Mouse (Mus musculus) brain, embryonic 18.5 days (tissue): ENCODE results near the gene Wnt7b.
A peak's percentile ranks its signal among the peaks of the same experiment; 100 is the strongest.

ENCODE experiments used
- DNase-seq: peaks from one replicate; pipeline ENCODE4 v3.0.0-alpha.2; 2012; ENCODE audit warnings: low read depth, low spot score

The Wnt7b gene

DNA sequence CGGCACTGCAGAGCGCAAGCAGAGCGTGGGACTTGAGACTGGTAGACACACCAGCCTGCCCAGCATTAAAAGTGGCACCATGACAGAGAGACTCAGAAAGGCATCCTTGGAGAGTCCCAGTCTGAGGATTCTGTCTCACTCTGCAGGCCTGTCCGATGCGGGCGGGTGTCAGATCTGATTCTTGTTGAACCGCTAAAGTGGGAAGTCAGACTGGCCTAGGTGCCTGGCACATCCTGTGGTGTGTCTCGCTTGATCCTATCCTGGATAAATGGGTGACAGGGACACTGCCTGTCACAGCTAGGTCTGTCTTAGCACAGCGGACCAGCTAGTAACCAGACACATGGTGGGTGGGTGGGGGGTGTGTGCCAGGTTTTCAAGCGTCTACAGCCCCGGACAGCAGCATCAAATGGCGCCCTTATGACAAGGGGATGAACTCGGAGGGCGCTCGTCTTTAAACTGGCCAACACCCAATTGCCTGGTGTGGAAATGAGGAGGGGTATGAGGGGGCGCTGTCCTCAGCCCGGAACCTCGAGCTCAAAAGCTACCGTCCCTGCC, at the start of gene Wnt7b:
Gene Wnt7b (minus strand): TSS at position 118 of the 555 bp plus-strand sequence.
- no peak for DNase-seq

- DNase-seq: no peak
Measured at GRCm38 (mm10) chr15:85631591-85631990, 49.3 kb upstream of the Wnt7b start.

DNA sequence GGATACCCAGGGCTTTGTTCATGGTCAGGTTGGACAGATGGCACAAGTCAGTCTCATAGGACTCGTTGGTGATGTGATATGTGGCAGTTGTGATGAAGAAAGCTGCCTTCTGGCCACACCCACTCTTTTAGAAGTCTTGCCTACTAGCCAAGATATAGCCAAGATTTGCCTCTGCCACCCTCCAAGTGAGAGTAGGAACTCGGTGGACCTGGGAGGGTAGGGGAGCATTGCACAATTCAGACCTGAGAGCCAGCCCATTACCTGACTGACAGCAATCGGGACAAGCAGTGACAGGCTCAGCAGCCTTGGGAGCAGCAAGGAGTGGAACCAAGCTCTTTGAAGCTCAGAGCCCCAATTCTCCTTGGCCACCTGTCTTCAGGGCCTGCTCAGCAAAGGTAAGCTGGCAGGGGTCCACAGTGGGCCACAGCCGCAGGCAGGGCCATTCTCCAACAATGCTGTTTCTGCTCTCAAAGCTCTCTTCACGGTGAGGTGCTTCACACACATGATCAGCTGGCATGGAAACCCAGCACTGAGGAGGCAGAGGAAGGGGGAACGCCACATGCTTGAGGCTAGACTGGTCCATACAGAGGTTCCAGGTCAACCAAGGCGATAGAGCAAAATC, 47.8 kb upstream of the Wnt7b start:
- no peak for DNase-seq

DNA sequence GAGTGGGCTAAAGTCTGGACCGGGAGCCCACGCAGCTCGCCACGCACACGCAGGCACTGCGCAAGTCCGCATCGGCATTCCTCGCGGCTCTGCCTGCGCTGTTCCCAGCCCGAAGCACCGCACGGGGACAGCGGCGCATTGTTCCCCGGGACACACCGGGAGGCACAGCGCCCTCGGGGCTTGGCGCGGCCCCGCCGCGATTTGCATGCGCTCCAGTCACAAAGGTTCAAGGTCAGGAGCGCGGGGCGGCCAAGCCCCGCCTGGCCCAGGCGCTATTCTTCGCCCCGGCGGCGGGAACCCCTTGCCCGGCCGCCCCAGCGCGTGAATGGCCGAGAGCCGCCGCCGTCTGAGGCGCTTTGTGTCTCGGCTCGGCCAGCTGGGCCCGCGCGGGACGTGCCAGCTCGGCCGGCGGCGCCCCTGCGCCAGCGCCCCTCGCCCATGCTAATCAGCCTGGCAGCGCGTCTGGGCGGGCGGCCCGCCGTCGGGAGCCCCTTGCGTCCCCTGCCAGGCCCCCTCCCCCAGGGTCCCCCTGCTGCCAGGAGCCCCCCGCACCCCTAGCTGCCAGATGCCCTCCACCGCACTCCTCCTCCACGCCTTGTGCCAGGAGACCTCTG, 43.5 kb upstream of the Wnt7b start:
- DNase-seq: no peak

- no peak for DNase-seq
Measured at GRCm38 (mm10) chr15:85622213-85622612, 39.9 kb upstream of the Wnt7b start.

DNA sequence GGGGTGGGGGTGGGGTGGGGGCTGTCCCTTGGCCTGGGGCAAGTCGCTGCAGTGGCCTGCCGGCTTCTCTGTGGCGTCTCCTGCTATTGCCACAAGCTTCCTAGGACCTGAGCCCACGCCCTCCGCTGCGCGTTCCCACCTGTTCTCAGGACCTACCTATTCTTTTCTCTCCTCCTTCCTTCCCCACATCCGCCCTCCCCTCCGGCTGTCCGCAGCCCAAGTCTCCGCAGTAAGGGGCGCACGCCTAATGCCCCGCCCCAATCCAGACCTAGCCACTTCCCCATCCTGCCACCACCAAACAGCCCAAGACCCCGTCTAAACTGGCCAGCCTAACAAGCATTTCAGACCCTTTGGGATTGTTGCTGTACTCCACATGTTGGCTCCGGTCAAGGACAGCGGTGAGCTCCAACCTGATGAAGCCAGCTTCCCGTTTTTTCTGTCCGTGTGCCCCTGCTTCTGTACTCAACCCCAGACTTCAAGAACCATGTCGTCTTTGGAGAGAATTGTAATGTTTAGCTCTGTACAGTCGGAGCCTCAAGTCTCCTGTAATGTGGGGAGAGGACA, 33.3 kb upstream of the Wnt7b start:
- DNase-seq: no peak

DNA sequence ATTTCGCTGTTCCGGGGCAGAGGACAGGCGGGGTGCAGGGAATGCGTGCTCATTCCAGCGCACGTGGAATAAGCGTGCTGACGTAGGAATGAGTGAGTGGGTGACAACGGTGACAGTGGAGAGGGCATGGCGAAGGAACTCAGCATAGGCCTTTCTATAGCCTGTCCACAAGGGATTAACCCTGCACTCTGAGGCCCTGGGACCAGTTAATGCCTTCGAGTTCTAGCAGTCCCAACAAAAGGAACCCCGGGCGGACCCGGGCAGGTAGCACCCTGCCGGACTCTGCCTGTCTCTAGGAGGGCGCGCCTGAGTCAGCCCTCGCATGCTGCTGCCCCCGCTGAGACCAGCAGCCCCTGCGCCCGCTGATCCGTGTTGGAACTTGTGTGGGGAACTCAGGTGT, 32.8 kb upstream of the Wnt7b start:
- DNase-seq: no peak

- DNase-seq: no peak
Measured at GRCm38 (mm10) chr15:85613358-85614266, 31.3 kb upstream of the Wnt7b start.

- DNase-seq: no peak
Measured at GRCm38 (mm10) chr15:85612660-85613357, 30.5 kb upstream of the Wnt7b start.

GRCm38 (mm10) chr15:85611701-85612520, 29.6 kb upstream of the Wnt7b start:
- no peak for DNase-seq

DNA sequence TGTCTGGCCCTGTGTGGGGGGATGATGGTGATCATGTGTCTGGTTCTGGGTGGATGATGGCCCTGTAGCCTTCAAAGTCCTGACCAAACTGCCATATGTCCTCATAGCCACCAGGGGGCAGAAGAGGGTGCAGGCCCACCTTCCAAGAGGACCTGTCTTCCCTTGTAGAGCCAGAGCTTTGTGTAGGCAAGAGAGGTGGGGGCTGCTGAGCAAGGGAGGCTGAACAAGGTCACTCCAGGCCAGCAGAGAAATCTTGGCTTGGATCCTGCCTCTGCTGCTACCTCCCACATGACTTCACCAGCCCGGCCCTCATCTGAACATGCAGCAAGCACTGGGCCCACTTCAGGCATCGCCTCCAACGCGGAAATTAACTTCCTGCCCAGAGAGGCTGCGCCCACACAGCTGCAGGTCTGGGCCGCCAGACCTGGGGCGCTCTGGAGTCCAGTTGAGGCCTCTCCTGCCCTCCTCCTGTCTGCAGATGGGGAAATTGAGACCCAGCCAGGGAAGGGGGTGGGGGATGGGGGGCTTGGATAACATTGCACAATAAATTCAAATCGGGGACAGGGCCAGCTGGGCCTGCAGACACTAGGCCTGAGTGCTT, 28.4 kb upstream of the Wnt7b start:
- peak; percentile 64 for DNase-seq

- DNase-seq: no peak
Measured at GRCm38 (mm10) chr15:85610120-85610519, 27.8 kb upstream of the Wnt7b start.

DNA sequence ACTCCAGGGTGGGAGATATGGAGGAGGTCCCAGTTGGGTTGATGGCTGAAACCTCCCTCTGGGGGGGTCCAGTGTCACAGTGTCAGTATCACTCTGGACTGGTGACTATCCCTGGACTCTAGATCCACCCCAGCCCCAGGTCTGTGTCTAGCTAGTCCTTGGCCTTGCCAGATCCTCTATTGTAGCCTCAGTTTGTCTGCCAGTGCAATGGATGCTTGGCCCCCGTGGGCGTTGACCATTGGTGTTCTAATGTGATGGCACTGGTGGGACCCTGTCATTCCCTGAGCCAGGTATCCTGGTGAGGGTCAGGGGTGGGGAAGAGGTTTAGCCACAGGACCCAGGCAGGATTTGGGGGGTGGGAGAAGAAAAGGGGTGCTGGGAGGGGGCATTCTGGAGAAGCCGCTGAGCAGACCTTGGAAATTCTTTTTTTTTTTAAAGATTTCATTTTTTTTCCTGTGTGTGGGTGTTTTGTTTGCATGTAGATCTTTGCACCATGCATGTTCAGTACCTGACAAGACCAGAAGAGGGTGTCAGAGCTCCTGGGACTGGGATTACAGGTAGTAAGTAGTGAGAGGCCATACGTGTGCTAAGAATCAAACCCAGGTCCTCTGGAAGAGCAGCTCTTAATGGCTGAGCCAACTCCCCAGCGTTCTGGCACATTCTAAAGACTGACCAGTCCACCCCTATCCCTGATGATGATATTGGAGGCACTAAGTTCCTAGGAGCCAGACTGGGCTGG, 27.2 kb upstream of the Wnt7b start:
- no peak for DNase-seq

DNA sequence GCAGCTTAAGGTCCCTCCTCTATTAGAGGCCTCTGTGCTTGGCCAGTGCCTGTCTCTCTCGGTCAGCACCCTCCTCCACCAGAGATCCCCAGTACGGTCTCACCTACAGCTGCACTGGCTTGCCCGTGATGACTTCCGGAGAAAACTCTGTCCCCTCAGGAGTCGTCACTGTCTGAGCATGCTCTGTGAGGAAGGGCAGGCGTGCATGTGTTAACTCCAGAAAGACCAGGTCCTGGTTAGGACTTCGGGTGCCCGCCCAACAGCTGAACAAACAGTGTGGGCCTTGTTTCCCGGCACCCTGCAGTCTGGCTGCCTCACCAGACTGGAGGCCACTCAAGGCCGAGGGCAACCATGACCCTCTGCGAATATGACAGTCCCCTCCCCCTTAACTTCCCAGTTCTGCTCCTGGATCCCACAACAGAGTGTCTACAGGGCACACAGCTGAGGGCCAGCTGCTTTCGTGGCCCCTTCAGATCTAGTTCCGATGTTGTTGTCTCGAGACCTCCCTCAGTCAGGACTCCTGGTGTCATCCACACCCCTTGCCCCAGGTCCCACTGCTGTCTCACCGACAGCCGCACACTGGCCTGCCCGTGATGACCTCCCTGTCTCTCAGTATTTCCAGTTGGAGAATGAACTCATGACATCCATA, 23.8 kb upstream of the Wnt7b start:
- DNase-seq: no peak

- DNase-seq: no peak
Measured at GRCm38 (mm10) chr15:85604938-85605337, 22.7 kb upstream of the Wnt7b start.

GRCm38 (mm10) chr15:85604507-85604906, 22.2 kb upstream of the Wnt7b start:
- DNase-seq: no peak

GRCm38 (mm10) chr15:85603422-85603821, 21.1 kb upstream of the Wnt7b start:
- DNase-seq: no peak

DNA sequence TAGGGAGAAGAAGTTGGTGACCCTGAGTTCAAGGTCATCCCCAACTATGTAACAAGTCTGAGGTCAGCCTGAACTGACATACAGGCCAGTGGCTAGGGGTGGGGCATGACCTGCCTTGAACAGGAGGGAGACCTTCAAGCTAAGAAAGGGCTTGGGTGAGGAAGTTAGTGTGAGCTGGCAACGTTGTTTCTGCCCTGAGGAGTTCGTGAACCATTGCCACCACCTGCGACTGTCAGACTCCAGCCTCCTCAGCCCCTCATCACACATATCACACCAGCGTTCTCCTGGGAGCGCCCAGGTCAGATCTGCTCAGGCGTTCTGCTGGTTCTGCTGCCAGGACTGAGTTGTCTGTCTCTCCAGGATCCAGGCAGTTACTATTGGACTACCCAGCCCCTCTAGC, 20.5 kb upstream of the Wnt7b start:
- no peak for DNase-seq

DNA sequence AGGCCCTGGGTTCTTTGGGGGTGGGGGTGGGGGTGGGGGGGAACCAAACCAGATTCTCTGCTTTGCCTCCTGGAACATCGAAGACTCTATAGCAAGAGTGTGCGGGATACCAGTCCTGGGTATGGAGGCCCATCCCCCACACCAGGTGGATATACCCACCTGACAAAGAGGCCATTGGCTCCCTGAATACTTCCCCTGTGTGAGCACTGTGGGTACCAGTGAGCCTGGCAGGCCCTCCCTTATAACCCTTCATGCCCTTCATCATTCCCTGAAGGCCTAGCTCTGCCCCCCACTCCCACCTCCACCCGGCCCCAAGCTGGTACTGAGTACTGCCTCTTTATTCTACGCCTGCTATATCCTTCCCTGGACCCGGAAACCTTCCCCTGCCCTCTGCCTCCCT, 19.7 kb upstream of the Wnt7b start:
- DNase-seq: no peak
